Mouse (Mus musculus) left cerebral cortex, adult 11 months (tissue): ENCODE data around the gene Lipt2.

Experiments
- DNase-seq: peaks from one replicate; pipeline ENCODE4 v3.0.0; 2022; ENCODE audit warnings: low spot score

The Lipt2 gene

DNA sequence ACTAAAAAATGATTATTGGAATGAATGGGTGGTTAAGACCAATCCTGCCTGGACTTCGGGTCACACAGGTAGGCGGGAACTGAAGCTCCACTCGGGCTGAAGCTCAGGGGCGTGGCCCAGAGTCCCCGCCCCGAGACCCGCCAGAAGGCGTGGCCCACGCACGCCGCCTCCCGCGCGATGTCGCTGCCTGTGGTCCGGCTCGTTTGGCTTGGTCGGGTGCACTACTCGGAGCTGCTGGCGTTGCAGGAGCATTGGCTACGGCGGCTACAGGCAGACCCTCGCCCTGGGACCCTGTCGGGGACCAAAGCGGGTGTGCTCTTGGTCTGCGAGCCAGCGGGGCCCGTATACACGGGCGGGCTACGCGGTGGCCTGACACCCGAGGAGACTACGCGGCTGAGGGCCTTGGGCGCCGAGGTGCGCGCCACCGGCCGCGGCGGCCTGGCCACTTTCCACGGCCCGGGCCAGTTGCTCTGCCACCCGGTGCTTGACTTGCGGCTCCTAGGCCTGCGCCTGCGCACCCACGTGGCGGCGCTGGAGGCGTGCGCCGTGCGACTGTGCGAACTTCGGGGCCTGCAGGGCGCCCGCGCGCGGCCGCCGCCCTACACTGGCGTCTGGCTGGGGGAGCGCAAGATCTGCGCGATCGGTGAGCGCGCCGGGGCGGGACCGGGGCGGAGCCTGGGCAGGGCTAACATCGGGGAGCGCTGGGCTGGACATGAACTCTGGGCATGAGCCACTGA, at the start of gene Lipt2:
TSS of gene Lipt2 (plus strand) at position 173 of the 737 bp plus-strand sequence.
- peak; percentile 85 for DNase-seq

DNA sequence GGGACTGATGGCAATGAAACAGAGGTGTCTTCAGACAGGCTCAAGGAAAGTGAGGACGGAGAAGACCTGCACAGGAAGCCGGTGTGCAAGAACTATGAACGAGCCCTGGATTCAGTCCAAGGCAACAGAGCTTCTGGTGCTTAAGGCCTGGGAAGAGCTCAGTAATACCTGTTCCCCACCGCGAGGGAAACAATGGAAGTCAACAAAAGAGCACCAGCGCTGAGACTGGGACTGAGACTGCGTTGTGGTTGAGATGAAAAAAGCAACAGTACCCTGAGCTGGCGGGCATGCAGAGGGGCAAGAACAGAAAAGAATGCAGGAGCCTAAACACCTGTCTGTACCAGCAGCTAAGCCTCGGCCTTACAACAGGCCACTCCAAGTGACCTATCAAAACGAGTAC, 47.6 kb upstream of the Lipt2 start:
- DNase-seq = no peak

DNA sequence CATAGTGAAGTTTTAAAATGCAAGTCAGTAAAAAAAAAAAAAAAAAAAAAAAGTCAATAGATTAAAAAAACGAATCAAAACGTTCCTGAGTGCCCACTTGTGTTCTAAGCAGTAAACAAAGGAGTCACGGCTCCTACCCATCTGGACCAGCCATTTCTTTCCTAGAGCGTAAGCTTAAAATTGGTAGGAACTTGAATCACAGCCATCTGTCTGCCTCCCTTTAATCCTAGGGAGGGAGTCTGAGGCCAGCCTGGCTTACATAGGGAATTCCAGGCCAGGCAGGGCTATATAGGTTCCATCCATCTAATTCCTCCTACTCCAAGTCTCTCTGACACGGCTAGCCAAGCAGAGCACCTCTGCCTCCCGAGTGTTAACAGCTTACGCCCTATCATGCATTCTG, 45.3 kb upstream of the Lipt2 start:
- no peak for DNase-seq

DNA sequence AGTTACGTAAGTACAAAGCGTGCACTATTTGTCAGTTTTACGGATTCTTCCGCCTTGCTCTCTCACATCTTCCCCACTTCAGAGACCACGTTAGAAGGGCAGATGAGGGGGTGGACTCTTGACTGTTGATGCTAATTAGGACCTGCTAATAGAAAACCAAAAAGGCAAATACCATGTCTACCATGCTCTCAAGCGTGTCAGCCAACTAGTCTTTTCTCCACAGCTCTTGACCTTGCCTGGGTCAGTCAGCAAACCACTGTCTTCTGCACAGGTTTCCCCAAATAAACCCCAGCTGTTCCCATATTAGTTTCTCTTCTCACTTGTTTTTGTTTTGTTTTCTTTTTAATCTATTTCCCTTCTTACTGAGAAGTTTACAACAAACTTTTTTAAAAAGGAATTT, 44.8 kb upstream of the Lipt2 start:
- no peak for DNase-seq

DNA sequence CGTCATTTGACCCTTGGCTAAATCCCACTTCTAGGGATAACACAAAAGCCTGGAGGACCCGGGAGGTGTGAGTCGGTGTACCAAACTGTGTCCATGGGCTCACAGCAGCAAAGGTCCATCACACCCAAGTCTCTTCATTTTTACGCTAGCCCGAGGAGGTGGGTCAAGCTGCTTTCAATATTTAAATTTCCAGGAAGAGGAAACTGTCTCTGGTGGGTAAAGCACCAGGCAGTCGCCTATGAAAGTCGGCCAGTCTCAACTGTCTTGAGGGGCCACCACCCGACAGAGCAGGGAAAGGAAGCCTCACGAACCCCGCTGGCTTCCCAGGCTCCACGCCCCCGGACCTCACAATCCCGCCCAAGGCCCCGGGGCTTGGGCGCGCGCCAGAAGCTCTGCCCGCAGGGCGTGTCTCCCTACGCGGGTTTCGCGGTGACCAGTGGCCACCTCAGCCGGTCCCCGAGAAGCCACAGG, 38.3 kb upstream of the Lipt2 start:
- no peak for DNase-seq

DNA sequence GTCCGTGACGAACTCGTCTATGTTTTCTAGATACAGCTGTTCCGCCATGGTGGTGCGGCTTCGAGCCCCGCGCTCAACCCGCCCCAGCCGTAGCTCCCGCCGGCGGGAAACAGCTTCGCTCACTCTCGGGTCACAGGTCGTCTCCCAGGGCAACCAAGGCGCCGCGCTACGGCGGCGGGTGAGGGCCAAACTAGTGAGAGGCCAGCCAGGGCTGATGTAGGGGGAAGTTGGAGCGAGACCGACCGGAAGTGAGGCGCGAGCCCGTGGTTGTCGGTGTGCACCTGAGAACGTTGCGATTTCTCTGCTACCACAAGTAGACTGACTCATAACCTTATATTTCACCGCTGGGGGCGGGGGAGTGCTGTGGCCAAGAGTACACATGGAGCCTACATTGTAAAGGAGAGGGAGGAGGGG, 37.7 kb upstream of the Lipt2 start, which contains the start of gene Pold3:
TSS of gene Pold3 (minus strand) at position 190 of the 414 bp plus-strand sequence.
- DNase-seq = peak; percentile 97

DNA sequence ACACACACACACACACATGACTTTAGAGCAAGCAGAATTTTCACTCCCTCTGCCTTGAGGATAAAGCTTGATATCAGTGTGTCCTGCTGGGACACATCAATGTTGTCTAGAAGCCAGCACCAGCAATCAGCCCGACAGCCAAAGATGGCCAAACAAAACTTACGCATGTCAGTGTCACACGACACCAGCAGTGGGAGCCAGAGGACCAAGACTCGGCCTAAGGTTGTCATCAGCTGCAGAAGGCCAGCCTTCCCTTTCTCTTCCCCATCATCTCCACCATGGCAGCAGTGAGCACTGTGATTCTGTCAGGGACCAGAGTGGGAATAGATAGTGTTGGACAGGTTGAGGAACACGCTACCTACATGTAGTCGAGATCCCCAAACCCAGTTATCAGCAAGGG, 35.6 kb upstream of the Lipt2 start:
- no peak for DNase-seq

DNA sequence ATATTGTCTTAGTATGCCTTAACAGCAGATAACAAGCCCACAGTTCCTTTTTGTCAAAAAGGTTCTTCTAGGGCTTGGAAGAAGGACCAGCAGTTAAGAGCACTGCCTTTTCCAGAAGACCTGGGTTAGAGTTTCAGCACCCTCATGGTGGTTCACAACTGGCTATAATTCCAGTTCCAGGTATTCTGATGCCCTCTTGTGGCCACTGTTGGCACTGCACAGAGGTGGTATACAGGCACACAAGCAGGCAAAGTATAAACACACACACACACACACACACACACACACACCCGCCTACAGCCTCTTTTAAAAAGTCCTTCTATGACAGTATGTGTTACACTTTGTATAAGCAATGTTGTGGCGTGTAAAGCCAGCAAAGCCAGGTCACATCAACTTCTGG, 34.9 kb upstream of the Lipt2 start:
- no peak for DNase-seq

DNA sequence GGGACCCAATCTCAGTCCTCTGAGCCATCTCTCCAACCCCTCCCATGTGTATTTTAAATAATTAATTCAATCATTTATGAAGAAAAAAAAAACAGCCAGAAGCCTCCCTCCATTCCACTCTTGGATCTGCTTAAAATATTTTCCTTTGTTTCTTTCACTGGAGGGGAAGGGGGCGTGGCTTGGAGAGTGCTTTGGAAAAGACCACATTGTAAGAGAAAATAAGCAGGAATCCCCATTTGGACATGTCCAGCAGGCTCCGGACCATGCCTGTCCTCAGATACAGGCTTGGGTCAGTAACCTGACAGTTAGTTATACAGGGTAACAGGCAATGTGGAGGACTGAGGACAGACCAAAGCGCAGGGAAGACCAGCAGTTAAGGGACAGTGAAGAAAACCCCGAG, 33.9 kb upstream of the Lipt2 start:
- no peak for DNase-seq

DNA sequence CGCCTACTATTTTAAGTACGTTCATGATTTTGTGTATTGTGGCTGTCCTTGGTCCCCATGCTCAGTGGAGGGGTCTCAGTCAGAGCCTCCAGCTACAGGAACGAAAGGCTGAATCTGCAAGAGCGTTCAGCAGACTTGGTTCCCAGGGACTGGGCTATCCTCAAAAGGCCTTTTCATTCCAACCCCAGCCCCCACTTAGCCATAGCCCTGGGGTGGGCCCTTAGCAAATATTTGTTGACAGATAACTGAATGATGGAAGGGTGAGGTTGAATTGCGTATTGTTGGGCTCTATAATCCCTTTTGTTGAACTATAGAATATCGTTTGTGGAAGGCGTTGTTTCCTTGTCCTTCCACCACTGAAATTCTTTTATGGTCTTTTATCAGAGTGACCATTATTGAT, 32.6 kb upstream of the Lipt2 start:
- DNase-seq = no peak

DNA sequence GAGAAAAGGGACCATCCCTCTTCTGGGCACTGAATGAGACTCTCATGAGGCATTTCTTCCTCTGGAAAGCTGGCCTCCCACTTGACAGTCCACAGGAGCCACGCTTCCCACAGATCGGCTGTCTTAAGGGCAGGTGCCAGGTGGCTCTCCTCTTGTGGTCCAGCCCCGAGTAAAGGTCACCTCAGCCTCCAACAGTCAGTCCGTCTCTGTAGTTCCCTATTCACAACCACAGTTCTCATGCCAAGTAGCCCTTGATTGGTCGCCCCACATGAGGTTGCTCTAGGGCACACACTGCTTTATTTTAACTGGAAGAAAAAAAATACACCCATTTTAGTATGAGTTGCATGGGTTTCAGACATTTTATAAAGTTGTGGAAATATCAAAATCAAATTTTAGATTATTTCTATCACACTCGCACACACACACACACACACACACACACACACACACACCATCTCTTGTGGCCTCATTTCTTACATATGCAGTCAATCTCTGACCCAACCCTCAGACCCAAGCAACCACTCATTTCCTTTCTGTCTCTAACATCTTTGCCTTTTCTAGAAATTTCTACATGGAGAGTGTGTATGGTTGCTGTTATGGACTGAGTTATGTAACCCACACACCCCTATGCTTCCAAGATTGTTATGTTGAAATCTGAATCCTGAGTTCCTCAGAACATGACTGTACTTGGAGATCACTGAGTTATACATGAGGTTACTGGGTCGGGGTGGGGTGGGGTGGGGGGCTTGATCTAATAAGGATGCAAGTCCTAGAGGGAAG, 30.6 kb upstream of the Lipt2 start:
- no peak for DNase-seq

DNA sequence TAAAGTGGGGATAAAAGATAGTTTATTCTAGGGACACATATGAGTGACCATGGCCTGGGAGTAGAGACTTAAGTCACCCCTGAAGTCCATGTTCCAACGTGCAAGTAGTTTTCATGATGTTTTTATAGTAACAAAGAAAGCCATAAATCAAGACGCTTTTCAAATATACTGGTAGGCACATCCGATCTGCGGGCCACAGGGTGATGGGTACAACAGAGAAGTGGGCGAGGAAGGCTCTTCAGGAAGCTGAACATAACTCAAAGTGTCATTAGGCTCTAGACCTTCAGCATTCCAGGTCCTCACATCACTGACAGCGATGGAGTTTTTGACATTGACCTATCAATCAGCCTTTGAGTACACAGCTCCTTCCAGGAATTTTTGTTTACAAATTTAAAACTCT, 28.5 kb upstream of the Lipt2 start:
- no peak for DNase-seq

DNA sequence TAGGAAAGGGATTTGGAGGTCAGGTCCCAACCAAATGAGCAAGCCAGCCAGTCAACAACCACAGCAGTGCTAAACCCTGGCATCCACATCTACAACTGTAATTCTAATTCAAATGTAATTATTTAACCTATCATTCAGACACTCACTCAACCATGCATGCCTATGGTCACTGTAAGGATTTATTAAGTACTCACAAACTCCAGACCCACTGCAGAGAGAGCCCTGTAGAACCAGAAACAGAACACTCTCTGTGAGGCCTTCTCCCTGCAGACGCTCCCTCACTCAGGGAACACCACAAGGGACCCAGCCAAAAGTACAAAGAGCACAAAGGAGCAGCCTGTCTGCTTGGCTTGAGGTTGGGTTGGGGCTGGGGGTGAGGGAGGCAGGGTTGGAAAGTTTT, 26.7 kb upstream of the Lipt2 start:
- no peak for DNase-seq

DNA sequence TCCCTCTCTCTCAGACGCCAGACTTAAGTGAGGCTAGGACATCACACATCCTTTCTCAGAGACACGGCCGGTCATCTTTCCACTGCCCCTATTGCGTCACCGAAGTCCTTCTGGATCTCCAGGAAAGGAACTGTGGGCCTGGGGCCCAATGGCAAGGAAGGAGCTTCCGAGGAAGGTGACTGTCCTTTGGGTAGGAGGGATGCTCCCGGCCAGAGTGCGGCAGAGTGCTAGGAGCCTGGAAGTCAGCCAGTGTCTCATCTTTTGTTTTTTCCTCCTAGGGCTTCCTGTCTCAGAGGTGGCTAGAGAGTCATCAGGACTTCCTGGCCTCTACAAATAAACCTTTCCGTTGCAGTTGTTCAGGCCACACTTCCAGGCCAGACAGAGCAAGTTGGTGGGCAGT, 22.0 kb upstream of the Lipt2 start:
- no peak for DNase-seq

DNA sequence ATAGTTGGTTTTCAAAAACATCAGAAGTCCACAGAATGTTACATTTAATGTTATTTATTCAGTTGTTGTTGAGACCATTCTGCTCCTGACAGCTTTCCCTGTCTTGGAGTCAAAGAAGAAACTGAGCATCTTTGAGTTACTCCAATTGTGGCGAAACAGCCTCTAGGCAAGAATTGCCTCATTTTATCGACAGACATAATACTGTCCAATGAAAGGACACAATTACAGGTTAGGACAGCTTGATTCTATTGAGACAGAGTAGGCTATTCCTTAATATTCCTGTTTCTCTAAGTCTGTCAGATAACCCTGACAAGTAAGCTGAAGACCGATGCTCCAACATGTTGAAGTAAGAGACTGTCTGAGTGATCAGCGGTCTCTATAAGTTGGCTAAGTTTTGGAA, 21.0 kb upstream of the Lipt2 start:
- DNase-seq = no peak

DNA sequence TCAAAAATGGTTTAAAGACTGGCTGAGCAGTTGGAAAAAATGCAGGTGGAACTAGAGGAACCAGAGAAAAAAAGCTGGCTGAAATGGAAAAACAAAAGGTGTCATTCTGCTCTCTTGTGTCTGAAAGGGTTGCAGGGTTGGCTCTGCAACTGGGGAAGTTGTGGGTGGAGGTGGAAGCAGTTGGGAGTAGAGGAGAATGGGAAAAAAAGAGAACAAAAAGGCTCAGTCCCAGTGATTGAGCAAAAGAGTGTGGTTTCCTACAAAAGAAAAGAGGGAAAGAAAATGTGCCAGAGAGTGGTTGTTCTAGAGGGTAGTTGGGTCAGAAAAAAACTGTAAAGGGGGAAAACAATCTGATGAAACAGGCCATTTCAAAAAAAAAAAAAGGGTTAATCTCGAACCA, 18.5 kb upstream of the Lipt2 start:
- no peak for DNase-seq

DNA sequence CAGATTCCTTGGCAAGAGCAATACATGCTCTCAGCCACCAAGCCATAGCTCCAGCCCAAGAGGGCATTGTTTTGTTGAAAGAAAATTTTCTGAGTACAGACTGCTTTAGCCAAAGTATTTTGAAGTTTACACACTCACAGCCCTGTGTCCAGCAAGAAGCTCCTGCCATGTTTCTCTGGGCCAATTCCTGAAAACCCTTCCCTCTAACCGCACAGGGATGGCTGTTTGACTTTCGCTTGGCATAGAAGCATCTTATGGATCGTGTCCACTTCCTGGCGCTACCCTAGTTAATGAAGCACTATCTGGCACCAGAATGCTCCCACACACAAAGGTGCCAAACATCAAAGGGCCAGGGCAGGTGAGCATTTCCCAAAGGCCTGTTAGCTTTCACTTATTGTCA, 10.5 kb upstream of the Lipt2 start:
- DNase-seq = no peak

DNA sequence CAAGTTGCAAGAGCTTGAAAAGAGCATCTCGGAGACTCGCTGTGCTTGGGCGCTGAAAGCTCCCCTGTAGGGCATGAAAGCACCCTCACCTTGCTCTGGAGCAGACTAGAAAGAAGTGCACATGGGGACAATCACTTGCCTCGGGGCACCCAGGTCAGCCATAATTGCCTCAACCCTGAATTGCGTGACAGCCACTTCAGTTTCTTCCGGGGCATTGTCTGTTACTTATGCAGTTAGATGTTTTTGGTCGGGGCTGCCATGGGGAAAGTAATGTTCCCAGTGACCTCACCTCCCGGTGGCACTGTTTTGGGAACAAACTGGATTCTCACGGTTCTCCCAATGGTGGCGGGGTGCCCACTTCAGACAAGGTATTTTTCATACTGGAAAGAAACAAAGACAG, 9.0 kb upstream of the Lipt2 start:
- DNase-seq = no peak

DNA sequence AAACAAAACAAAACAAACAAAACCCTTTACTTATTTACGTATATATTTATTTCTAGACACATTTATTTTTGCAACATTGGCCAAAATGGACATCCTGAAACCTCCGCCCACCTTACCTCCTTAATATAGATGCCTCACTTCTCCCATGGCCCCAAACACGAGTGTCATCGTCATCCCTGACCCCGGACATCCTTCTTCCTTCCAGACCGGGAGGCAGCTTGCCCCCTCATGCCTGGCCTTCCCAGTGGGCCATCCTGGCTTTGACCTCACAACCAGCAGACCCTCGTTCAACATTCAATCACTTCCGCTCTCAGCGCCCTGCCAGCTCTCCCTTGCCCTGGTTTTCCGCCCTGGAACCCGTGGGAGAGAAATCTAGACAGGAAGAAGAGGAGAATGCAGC, 8.5 kb upstream of the Lipt2 start:
- DNase-seq = no peak

DNA sequence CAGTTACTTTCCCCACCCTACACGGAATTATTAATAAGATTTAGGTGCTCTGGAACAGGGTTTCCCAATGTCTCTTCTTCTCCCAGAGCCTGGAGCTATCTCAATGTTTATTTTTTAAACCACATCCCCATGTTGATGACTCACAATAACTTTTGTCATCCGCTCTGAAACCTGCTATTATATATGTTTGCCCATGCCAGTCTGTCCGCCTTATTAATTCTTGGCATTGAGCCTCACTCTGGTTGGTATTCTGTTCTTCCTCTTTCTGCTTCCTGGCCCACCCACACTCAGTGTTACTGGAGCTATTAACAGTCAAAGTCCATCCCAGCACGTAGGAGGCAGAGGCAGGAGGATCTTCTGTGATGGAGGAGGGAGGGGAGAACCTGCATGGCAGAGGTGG, 1.4 kb upstream of the Lipt2 start:
- DNase-seq = no peak

DNA sequence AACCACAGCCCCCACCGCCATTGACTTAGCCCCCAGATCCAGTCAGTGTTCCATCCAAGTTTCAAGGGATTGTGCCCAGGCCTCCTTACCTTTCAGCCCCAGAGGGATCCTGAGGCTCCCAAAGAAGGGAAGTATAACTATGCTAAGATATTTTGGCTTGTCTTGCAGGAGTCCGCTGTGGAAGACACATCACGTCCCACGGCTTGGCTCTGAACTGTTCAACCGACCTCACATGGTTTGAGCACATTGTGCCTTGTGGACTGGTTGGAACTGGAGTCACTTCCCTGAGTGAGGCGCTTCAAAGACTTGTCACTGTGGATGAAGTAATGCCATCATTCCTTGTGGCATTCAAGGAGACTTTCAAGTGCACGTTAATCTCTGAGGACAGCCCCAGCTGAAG, 929 bp downstream of the Lipt2 start:
- no peak for DNase-seq

DNA sequence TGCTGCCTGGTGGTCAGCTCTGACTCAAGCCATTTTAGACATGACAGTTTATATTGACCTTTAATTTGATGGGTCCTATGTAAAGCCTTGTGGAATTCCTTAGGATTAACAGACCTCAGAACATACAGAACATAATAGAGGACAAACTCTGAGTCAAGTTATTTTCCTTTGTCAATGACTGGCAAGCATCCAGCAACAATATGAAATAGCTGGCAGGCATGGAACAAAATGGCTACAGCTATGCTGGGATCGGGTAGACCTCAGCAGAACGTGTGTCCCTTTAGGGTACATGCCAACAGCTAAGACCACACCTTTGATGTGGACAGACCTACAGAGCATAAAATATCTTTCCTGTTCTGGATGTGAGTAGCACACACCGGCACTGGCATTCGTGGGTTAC, 4.4 kb downstream of the Lipt2 start:
- DNase-seq = no peak

DNA sequence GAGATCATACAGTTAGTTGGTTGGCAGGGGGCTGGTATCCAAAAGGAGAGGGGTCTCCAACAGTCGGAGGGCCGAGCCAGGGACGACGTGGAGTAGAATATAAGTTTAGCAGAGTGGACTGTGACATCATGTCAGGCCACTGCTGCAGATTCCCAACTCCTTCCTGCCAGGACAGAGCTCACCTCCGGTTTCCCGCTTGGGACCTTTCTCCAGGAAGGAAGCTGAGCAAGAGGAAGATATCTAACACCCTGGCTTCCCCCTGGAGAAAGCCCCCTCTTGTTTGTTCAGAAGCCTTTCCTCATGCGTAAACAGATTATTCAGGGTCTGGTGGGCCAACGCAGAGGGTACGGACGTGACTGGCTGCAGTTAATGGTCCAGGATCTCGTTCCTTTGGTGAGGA, 9.6 kb downstream of the Lipt2 start:
- DNase-seq = no peak

DNA sequence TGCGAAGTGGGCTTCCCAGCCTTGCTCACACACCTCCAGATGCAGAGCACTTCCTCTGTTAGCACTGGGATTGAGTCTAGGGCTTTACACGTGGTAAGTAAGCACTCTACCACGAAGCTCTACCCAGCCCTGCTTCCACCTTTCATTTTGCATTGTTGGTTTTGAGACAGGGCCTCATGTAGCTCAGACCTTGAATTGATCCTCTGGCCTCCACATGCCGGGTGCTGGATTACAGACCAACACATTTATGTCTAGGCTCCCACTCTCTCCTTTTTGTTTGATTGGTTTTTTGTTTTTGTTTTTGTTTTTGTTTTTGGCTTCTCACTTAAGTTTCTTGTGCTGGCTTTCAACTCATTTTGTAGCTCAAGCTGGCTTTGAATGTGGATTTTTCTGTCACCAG, 11.7 kb downstream of the Lipt2 start:
- no peak for DNase-seq
